Mouse (Mus musculus) heart, postnatal 0 days (tissue): ENCODE measurements around the gene Cox11. TPM values are rescaled to one million over a fixed set of nuclear protein-coding genes. Genes with fewer than 3 reads are reported as not detected.

Source experiments
- ATAC-seq: fragments of 200-750 bp; cut with Nextera tagmentation; 2 replicates; pipeline ENCODE4 v1.8.0; 2017; ENCODE audit warnings: low read depth, moderate number of reproducible peaks, moderate library complexity; ENCODE audit not compliant: insufficient read depth
- DNase-seq: peaks from one replicate; pipeline ENCODE4 v3.0.0-alpha.2; 2016; ENCODE audit warnings: low spot score
- H3K27ac ChIP-seq: fragments of 300-500 bp; sonication (generic); 2 replicates; pipeline ENCODE4 v1.5.1; 2014; ENCODE audit warnings: low read depth, mild to moderate bottlenecking
- H3K27me3 ChIP-seq: fragments of 300-500 bp; sonication (generic); 2 replicates; pipeline ENCODE4 v1.6.1; 2014; ENCODE audit warnings: low read length, mixed read lengths; ENCODE audit not compliant: control insufficient read depth, insufficient read depth
- H3K36me3 ChIP-seq: fragments of 300-500 bp; sonication (generic); replicated peaks from 2 replicates; pipeline ENCODE4 v1.6.1; 2014; ENCODE audit warnings: low read length, mixed read lengths; ENCODE audit not compliant: control insufficient read depth, insufficient read depth
- H3K4me1 ChIP-seq: fragments of 300-500 bp; sonication (generic); 2 replicates; pipeline ENCODE4 v1.6.1; 2014; ENCODE audit warnings: antibody characterized with exemption; ENCODE audit not compliant: control insufficient read depth, insufficient read depth
- H3K4me2 ChIP-seq: fragments of 300-500 bp; sonication (generic); 2 replicates; pipeline ENCODE4 v1.6.1; 2014; ENCODE audit warnings: low read depth, mild to moderate bottlenecking, low read length, moderate library complexity
- H3K4me3 ChIP-seq: fragments of 300-500 bp; sonication (generic); 2 replicates; pipeline ENCODE4 v1.5.1; 2014; ENCODE audit warnings: low read depth, low read length
- H3K9ac ChIP-seq: fragments of 300-500 bp; sonication (generic); replicated peaks from 2 replicates; pipeline ENCODE4 v1.6.1; 2014; ENCODE audit warnings: low read depth, low read length, mixed read lengths
- H3K9me3 ChIP-seq: fragments of 300-500 bp; sonication (generic); replicated peaks from 2 replicates; pipeline ENCODE4 v1.6.1; 2016; ENCODE audit warnings: low read length; ENCODE audit not compliant: control insufficient read depth
- CTCF ChIP-seq: IDR thresholded peaks from 2 replicates; pipeline ENCODE4 v1.5.1; 2016; ENCODE audit warnings: antibody characterized with exemption, control low read depth, low read depth
- EP300 ChIP-seq: IDR thresholded peaks from 2 replicates; pipeline ENCODE4 v1.6.1; 2016; ENCODE audit warnings: antibody characterized with exemption, low read depth
- WGBS: fragments of 180-500 bp; shearing (Covaris S2); extraction: QIAGEN DNeasy Blood & Tissue Kit; methylation state at CpG from one replicate; pipeline ENCODE4 v1.1.7; 2014; 5-methylcytosine and 5-hydroxymethylcytosine counted together
- polyA plus RNA-seq: library from polyadenylated mRNA; unstranded; fragments of >200 nt; fragmentation: Nextera tagmentation; extraction: Ambion mirVana; gene quantifications from 2 replicates; pipeline ENCODE4 v1.2.1, GENCODE M21; 2015
- total RNA-seq: library from RNA; depleted of rRNA; stranded (reverse); fragments of >200 nt; gene quantifications from 2 replicates; pipeline ENCODE4 v1.2.3, GENCODE M21; 2014; ENCODE audit warnings: low replicate concordance; rRNA removed

Cox11 gene
- total RNA-seq, result 17.9 and 18.6 TPM in 2 replicates
- 32.2 and 32.6 TPM in 2 replicates for polyA plus RNA-seq

- H3K4me3 ChIP-seq, result peak within 1 kb of the TSS; percentile 83
- no peaks in the 10 kb centered on the region for H3K27me3 ChIP-seq
- TF ChIP-seq EP300 (peak; percentile 98), CTCF (peak; percentile 42)
- peak; percentile 92 for DNase-seq
- ATAC-seq, result peak; percentile 97
- peaks cover 8% of the 10 kb centered on the region; the same call in 1 of the 2 replicates for H3K36me3 ChIP-seq
- H3K9ac ChIP-seq, result peak within 1 kb of the TSS; percentile 88
- under 1% methylated on average over 48 of the region's 48 CpGs for WGBS
- peak within 1 kb of the TSS; percentile 88 for H3K4me2 ChIP-seq
- H3K9me3 ChIP-seq, result no peaks in the 10 kb centered on the region
- H3K27ac ChIP-seq, result peak within 1 kb of the TSS; percentile 92
- H3K4me1 ChIP-seq, result peaks cover 10% of the 10 kb centered on the region; the same call in 1 of the 2 replicates
These were observed at the start of gene Cox11, which contains the start of gene Stxbp4 for GRCm38 (mm10) chr11:90637440-90638311. Gene Cox11, plus strand, starts transcription at chr11:90638173. Gene Stxbp4, minus strand, starts transcription at chr11:90638084.

DNA sequence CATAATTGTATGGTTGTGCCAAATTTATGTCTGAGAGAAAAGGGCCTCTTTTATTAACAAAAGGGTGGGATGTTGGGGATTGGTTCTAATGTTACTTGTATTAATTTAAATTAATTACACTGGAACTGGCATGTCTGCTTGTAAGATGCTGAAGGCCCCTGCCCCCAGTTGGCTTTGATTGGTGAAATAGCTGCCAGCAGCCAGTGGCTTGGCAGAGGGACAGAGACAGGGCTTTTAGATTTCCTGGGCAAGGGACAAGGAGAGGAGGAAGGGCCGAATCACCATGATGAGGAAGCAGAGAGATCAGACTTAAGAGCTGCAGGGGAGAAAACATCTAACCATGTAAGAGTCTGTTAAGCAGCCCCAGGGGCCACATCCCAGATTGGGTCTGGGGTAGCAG lies 47.0 kb upstream of the Cox11 start:
- no peak for DNase-seq
- ATAC-seq, result no peak
- 67% methylated on average over 1 of the region's 1 CpGs for WGBS

GRCm38 (mm10) chr11:90595826-90596225 lies 42.1 kb upstream of the Cox11 start:
- no peaks in the 10 kb centered on the region for H3K4me1 ChIP-seq
- no peaks in the 10 kb centered on the region for H3K9me3 ChIP-seq
- H3K4me2 ChIP-seq, result no peak overlapping the region
- H3K9ac ChIP-seq, result no peak overlapping the region
- H3K4me3 ChIP-seq, result no peak overlapping the region
- ATAC-seq (no peak), DNase-seq (no peak)
- WGBS, result 83% methylated on average over 1 of the region's 1 CpGs
- TF ChIP-seq EP300, result no peak
- no peak for TF ChIP-seq CTCF
- H3K27ac ChIP-seq, result no peak overlapping the region
- H3K36me3 ChIP-seq, result 0 out of 2 replicates have a peak, but pooled peaks cover 12% of the 10 kb centered on the region
- no peaks in the 10 kb centered on the region for H3K27me3 ChIP-seq

More for the DNA sequence above, 47.0 kb upstream of the Cox11 start:
- Histone ChIP-seq H3K4me2 (no peak overlapping the region), H3K27me3 (no peaks in the 10 kb centered on the region), H3K9me3 (no peaks in the 10 kb centered on the region), H3K4me1 (no peaks in the 10 kb centered on the region), H3K27ac (no peak overlapping the region), H3K9ac (no peak overlapping the region), H3K4me3 (no peak overlapping the region), H3K36me3 (0 out of 2 replicates have a peak, but pooled peaks cover 3% of the 10 kb centered on the region)
- TF ChIP-seq EP300, result no peak
- TF ChIP-seq CTCF, result no peak

DNA sequence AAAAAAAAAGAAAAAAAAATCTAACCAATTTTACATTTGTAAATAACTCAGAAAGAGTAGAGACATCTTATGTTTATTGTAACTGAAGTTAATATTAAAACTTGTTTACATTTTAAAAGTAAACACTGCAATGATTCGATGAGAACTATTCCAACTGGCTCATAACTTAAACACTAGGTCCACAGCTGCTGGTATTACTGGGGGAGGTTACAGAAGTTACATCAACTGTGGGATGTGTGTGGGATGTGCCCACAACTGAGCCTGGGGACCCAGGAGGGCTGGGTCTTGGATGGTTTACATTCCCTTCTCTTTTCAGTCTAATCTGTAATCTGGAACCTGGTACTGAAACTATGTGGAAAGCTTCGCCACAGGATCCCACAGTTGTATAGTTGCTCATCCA lies 34.9 kb upstream of the Cox11 start:
- H3K9me3 ChIP-seq, result no peaks in the 10 kb centered on the region
- TF ChIP-seq CTCF (no peak), EP300 (no peak)
- no peak for ATAC-seq

DNA sequence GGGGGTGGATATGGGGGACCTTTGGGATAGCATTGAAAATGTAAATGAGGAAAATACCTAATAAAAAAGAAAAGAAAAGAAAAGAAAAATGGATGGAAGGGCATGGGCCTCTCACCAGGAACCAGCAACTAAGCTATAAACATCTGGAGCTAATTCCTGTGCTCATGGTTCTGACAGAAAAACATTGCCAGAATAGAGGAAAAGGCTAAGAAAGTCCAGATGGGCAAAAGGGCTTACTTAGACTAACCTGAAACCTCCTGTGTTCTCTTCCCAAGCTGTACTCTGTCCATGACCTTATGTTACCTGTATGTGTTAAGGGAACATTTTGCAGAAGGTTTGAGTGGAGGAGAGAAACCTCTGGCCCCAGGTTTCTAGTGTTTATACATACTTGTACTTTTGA lies 25.9 kb upstream of the Cox11 start:
- peaks cover 1% of the 10 kb centered on the region; the same call in 1 of the 2 replicates for H3K36me3 ChIP-seq
- ATAC-seq (no peak), DNase-seq (no peak)
- H3K27me3 ChIP-seq, result no peaks in the 10 kb centered on the region
- H3K4me1 ChIP-seq, result no peaks in the 10 kb centered on the region
- no peak overlapping the region for H3K27ac ChIP-seq
- TF ChIP-seq CTCF (no peak), EP300 (no peak)
- no peaks in the 10 kb centered on the region for H3K9me3 ChIP-seq
- no peak overlapping the region for H3K4me3 ChIP-seq
- H3K4me2 ChIP-seq, result no peak overlapping the region
- no peak overlapping the region for H3K9ac ChIP-seq

More for the DNA sequence above, 34.9 kb upstream of the Cox11 start:
- H3K9ac ChIP-seq, result no peak overlapping the region
- no peaks in the 10 kb centered on the region for H3K4me1 ChIP-seq
- H3K36me3 ChIP-seq, result peaks cover 23% of the 10 kb centered on the region
- H3K4me2 ChIP-seq, result no peak overlapping the region
- H3K27me3 ChIP-seq, result no peaks in the 10 kb centered on the region
- no peak overlapping the region for H3K27ac ChIP-seq
- H3K4me3 ChIP-seq, result no peak overlapping the region
- no peak for DNase-seq
- 86% methylated on average over 2 of the region's 2 CpGs for WGBS
